Mouse (Mus musculus) liver, embryonic 16.5 days (tissue): ENCODE data around the gene Fam166b. TPM values are rescaled to one million over a fixed set of nuclear protein-coding genes. Genes with fewer than 3 reads are reported as not detected.

Source experiments
- ATAC-seq: fragments of 200-750 bp; cut with Nextera tagmentation; 2 replicates; pipeline ENCODE4 v1.8.0; 2017; ENCODE audit warnings: low read depth, mild to moderate bottlenecking, moderate number of reproducible peaks, moderate library complexity
- H3K27ac ChIP-seq: fragments of 300-500 bp; sonication (generic); 2 replicates; pipeline ENCODE4 v1.5.1; 2014; ENCODE audit warnings: mild to moderate bottlenecking, low read length
- H3K27me3 ChIP-seq: fragments of 300-500 bp; sonication (generic); 2 replicates; pipeline ENCODE4 v1.6.1; 2014; ENCODE audit warnings: low read depth, low read length, mixed read lengths; ENCODE audit not compliant: control insufficient read depth, insufficient read depth
- H3K36me3 ChIP-seq: fragments of 300-500 bp; sonication (generic); 2 replicates; pipeline ENCODE4 v1.6.1; 2014; ENCODE audit warnings: mild to moderate bottlenecking; ENCODE audit not compliant: control insufficient read depth, insufficient read depth
- H3K4me1 ChIP-seq: fragments of 300-500 bp; sonication (generic); 2 replicates; pipeline ENCODE4 v1.6.1; 2014; ENCODE audit warnings: low read depth, low read length, mixed read lengths; ENCODE audit not compliant: control insufficient read depth
- H3K4me2 ChIP-seq: fragments of 300-500 bp; sonication (generic); 2 replicates; pipeline ENCODE4 v1.6.1; 2014; ENCODE audit warnings: low read depth, low read length, mixed read lengths
- H3K4me3 ChIP-seq: fragments of 300-500 bp; sonication (generic); 2 replicates; pipeline ENCODE4 v1.5.1; 2014; ENCODE audit warnings: low read depth, mild to moderate bottlenecking, low read length
- H3K9ac ChIP-seq: fragments of 300-500 bp; sonication (generic); 2 replicates; pipeline ENCODE4 v1.6.1; 2014; ENCODE audit warnings: low read depth, low read length
- H3K9me3 ChIP-seq: fragments of 300-500 bp; sonication (generic); replicated peaks from 2 replicates; pipeline ENCODE4 v1.6.1; 2016; ENCODE audit warnings: low read length; ENCODE audit not compliant: control insufficient read depth
- WGBS: fragments of 180-500 bp; shearing (Covaris S2); extraction: QIAGEN DNeasy Blood & Tissue Kit; methylation state at CpG from one replicate; pipeline ENCODE4 v1.1.7; 2014; ENCODE audit not compliant: insufficient replicate concordance; 5-methylcytosine and 5-hydroxymethylcytosine counted together
- polyA plus RNA-seq: library from polyadenylated mRNA; unstranded; fragments of >200 nt; fragmentation: Nextera tagmentation; extraction: Ambion mirVana; gene quantifications from 2 replicates; pipeline ENCODE4 v1.2.1, GENCODE M21; 2015

Gene Fam166b
- polyA plus RNA-seq, 1 experiment from 2014 or later: not detected

DNA sequence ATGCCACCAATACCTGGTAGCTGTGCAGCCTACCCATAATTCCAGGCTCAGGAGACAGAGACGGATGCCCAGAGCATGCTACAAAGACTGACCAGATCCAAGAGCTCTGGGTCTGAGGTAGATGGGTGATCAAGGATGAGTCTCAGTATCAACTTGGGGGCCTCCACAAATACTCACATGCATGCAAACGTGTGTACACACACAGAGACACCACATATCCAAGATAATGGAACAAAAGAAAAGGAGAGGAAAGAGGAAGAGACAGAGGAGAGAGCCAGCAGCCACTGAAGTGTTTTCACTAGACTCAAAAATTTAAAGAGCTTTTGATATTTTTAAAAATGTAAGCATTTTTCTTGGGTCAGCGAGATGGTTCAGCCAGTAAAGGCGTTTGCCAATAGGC lies 10.5 kb downstream of the Fam166b start:
- no peaks in the 10 kb centered on the region for H3K9me3 ChIP-seq
- WGBS: 56% methylated on average over 4 of the region's 4 CpGs

DNA sequence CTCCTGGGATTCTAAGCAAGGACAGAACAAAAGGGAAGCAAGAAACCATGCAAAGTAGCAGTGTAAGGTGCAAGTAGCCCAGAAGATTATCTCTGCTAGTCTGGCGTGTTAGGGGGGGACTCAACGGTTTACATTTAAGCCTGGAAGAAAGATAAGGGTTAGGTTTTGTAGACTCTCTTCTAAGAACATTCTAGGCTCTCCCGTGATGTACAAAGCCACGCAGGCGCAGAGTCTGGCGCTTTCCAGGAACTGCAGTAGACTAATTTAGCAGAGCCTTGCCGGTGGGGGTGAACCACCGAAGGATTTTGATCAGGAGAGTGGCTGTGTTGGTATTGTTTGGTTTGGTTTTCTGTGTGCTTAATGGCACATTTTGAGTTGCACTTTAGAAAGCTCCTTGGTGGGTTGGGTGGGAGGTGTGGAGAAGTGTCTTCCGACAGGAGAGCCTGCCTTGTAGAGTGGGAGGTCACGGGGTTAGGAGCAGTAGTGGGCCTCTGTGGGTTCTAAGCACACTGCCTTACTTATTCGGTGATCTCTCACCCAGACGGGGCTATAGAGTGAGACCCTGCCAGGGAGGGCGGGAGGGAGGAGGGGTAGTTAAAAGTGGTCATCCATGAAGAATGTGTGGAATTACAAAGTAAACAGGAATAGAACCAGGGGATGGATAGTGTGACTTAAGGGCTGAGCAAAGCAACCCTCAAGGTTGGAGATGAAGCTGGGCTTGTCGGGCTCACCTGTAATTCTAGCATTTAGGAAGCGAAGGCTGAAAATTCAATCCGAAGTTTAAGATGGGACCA lies 11.5 kb downstream of the Fam166b start:
- ATAC-seq: peak; percentile 39; the same call in 1 of the 2 replicates
- 45% methylated on average over 16 of the region's 16 CpGs for WGBS
- Histone ChIP-seq H3K9ac (no peak overlapping the region), H3K27ac (no peak overlapping the region), H3K4me2 (no peak overlapping the region), H3K4me1 (no peaks in the 10 kb centered on the region), H3K4me3 (no peak overlapping the region), H3K9me3 (no peaks in the 10 kb centered on the region), H3K36me3 (no peaks in the 10 kb centered on the region; the same call in none of the 2 replicates), H3K27me3 (no peaks in the 10 kb centered on the region)

More for the DNA sequence above, 10.5 kb downstream of the Fam166b start:
- ATAC-seq: no peak
- Histone ChIP-seq H3K36me3 (no peaks in the 10 kb centered on the region; the same call in none of the 2 replicates), H3K27ac (no peak overlapping the region), H3K27me3 (no peaks in the 10 kb centered on the region), H3K9ac (no peak overlapping the region), H3K4me1 (no peaks in the 10 kb centered on the region), H3K4me2 (no peak overlapping the region), H3K4me3 (no peak overlapping the region)

DNA sequence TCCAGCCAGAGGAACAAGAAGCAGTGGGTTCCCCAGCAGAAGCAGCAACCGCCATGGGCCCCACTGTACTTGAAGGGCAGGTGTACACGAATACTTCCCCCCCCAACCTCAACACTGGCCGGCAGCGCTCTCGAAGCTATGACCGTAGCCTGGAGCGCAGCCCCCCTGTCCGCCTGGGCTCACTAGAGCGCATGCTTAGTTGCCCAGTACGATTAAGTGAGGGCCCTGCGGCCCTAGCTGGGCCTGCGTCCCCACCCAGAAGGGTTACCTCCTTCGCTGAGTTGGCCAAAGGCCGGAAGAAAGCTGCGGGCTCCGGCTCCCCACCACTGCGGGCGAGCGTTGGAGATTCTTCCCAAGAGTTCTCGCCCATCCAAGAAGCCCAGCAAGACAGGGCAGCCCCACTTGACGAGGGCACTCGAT lies 12.9 kb downstream of the Fam166b start:
- ATAC-seq: no peak
- WGBS: 82% methylated on average over 22 of the region's 22 CpGs
- H3K36me3 ChIP-seq: no peaks in the 10 kb centered on the region; the same call in none of the 2 replicates
- H3K4me1 ChIP-seq: no peaks in the 10 kb centered on the region
- H3K4me3 ChIP-seq: no peak overlapping the region
- H3K4me2 ChIP-seq: no peak overlapping the region
- no peak overlapping the region for H3K27ac ChIP-seq
- no peak overlapping the region for H3K9ac ChIP-seq
- H3K9me3 ChIP-seq: no peaks in the 10 kb centered on the region
- no peaks in the 10 kb centered on the region for H3K27me3 ChIP-seq

DNA sequence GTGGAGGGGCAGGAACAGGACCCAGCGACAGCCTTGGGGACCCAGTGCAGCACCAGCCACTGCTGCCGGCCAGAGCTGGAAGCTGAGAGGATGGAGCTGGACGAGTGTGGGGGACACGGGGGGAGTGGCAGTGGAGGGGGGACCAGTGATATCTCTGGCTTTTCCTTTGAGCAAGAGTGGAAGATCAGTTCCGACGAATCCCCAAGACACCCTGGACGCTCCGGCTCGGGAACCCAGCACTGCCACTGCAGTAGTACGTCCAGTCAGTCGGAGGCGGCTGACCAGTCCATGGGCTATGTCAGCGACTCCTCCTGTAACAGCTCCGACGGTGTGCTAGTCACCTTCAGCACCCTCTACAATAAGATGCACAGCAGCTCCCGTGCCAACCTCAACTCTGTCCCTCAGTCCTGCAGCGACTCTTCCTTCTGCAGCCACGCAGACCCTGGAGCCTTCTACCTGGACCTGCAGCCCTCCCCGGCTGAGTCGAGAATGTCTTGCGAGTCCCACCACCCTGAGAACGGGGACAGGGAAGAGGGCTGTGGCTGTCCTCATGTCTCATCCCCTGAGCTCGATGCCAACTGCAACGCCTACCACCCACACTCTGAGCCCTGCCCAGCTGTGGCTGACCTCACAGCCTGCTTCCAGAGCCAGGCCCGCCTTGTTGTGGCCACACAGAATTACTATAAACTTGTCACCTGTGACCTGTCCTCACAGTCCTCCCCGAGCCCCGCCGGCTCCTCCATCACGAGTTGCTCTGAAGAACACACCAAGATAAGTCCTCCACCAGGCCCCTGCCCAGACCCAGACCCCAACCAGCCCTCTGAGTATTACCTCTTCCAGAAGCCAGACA lies 13.5 kb downstream of the Fam166b start:
- no peak overlapping the region for H3K9ac ChIP-seq
- H3K9me3 ChIP-seq: no peaks in the 10 kb centered on the region
- H3K36me3 ChIP-seq: no peaks in the 10 kb centered on the region; the same call in none of the 2 replicates
- H3K27me3 ChIP-seq: no peaks in the 10 kb centered on the region
- no peak overlapping the region for H3K4me3 ChIP-seq
- ATAC-seq: no peak
- H3K27ac ChIP-seq: no peak overlapping the region
- no peaks in the 10 kb centered on the region for H3K4me1 ChIP-seq
- no peak overlapping the region for H3K4me2 ChIP-seq
- WGBS: 78% methylated on average over 29 of the region's 29 CpGs

DNA sequence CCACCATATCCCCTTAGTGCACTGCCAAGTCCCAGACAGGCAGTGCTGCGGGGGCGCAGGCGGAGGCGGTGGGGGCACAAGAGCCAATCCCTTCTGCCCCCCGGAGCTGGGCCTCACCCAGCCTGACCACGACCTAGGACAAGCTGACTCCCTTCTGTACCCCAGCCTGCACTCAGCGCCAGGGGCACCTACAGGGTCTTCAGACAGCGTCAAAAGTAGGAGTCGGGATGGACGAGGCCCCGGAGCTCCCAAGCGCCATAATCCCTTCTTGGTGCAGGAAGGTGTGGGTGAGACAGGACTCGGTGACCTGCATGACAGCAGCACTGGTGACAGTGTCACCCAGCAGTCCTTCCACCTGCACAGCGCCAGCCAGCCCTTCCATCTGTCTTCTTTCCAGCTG lies 14.2 kb downstream of the Fam166b start:
- H3K36me3 ChIP-seq: no peaks in the 10 kb centered on the region; the same call in none of the 2 replicates
- no peaks in the 10 kb centered on the region for H3K9me3 ChIP-seq
- no peaks in the 10 kb centered on the region for H3K4me1 ChIP-seq
- no peak for ATAC-seq
- WGBS: 77% methylated on average over 14 of the region's 14 CpGs
- H3K4me2 ChIP-seq: no peak overlapping the region
- no peak overlapping the region for H3K4me3 ChIP-seq
- H3K27me3 ChIP-seq: no peaks in the 10 kb centered on the region
- no peak overlapping the region for H3K9ac ChIP-seq
- no peak overlapping the region for H3K27ac ChIP-seq

DNA sequence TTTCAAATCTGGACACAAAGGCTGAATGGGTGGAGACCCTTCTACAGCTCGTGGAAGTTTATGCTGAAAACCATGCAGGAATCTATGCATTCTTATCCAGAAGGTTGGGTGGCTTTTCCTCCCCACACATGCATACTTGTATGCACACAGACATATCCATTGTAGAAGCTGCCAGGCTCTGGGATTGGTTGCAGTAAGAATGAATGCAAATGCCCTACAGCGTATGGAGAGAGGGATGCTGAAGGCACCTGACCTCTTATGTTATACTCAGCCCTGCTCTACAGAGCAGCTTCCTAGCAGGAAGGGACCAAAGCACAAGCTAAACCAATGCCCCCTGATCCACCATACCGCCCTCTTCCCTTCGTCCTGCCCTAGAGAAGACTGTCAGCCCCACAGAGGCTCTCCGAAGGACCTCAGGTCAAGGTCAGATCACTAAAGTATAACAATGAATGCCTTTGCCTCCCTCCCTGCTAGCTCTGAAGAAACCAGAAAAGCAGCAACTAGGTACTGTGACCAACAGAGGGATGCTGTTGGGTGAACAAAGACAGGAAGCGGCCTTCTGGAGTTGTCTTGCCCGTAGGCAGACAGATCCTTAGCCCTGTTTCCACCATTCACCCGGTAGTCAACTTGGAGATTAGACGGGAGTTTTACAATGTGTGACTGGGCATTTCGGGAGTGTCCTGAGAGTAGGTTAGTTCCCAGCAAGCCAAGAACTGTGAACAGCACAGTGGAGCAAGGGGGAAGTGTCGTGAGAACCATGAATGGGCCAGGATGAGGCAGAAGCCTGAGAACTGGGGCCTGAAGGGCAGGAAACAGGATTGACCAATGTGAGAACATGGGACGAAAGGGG lies 21.6 kb downstream of the Fam166b start:
- Histone ChIP-seq H3K9me3 (no peaks in the 10 kb centered on the region), H3K36me3 (no peaks in the 10 kb centered on the region), H3K4me1 (no peaks in the 10 kb centered on the region), H3K9ac (no peak overlapping the region), H3K27ac (no peak overlapping the region), H3K4me2 (peak overlapping the region; percentile 17; the same call in 1 of the 2 replicates), H3K4me3 (no peak overlapping the region), H3K27me3 (peaks cover 7% of the 10 kb centered on the region)
- ATAC-seq: no peak
- WGBS: 58% methylated on average over 12 of the region's 12 CpGs

DNA sequence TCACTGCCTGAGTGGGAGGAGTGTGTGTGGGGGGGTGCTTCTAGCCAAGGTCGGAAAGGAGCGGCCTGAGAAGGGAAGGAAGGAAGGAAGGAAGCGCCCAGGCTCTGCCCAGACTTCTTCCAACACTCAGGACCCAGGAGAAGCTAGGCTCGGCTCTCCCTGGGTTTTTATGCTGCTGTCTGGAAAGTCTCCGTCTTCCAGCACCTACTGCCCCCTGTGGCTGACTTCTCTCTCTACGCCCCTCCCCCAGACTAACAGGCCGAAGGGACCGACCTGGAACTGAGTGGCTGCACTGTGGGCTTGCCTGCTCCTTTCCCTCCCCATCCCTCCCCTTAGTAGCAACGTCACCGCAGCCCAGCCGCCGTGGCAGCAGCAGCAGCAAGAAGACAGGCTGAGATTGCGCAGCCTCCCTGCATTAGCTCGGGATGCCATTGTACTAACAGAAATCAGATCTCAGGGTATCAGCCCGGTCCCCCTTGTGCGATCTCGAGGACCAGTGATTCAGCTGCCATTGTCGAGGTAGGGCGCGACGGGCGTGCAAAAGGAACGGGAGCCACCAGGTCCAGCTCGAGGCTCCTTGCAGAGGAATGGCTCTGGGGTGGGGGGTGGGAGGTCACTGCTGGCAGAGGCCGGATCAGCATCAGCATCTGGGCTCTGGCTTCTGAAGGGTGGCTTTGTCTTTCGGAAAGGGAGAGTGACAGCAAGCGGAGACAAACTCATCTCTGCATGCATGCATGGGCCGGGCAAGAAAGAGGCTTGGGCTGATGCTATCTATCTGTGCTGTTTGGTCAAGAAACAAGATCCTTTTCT lies 22.6 kb downstream of the Fam166b start:
- H3K9ac ChIP-seq: no peak overlapping the region
- peaks cover 7% of the 10 kb centered on the region for H3K27me3 ChIP-seq
- peak; percentile 77 for ATAC-seq

DNA sequence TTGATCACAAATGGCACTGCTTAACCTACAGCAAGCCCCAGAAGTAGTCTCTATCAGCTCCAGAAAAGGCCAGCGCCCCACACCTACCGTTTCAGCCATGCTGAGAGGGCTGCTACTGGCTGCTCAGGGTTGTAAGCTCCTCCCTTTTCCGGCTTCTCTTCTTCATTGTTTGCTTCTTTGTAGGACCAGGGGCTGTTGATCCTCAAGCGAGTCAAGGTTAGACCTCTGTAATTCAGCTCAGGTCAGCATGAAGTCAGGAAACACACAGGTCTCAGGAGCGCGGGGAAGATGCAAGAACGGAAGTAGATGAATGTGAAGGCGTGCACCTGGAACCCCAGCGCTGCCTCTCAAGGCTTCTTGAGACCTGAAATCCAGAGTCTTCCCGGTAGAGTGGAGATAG lies 24.2 kb downstream of the Fam166b start:
- 73% methylated on average over 10 of the region's 10 CpGs for WGBS
- Histone ChIP-seq H3K4me1 (no peaks in the 10 kb centered on the region), H3K9ac (no peak overlapping the region), H3K9me3 (no peaks in the 10 kb centered on the region), H3K4me3 (no peak overlapping the region), H3K4me2 (no peak overlapping the region), H3K27me3 (peaks cover 7% of the 10 kb centered on the region), H3K36me3 (no peaks in the 10 kb centered on the region), H3K27ac (no peak overlapping the region)
- no peak for ATAC-seq

More for the DNA sequence above, 22.6 kb downstream of the Fam166b start:
- 4% methylated on average over 28 of the region's 28 CpGs for WGBS
- no peaks in the 10 kb centered on the region for H3K36me3 ChIP-seq
- H3K4me3 ChIP-seq: peak overlapping the region; percentile 6; the same call in 1 of the 2 replicates
- no peak overlapping the region for H3K27ac ChIP-seq
- no peaks in the 10 kb centered on the region for H3K9me3 ChIP-seq
- H3K4me1 ChIP-seq: no peaks in the 10 kb centered on the region
- H3K4me2 ChIP-seq: peak overlapping the region; percentile 17; the same call in 1 of the 2 replicates
